Comparison of ENCODE assay signal across 8 mouse cellular contexts in the genomic region with DNA sequence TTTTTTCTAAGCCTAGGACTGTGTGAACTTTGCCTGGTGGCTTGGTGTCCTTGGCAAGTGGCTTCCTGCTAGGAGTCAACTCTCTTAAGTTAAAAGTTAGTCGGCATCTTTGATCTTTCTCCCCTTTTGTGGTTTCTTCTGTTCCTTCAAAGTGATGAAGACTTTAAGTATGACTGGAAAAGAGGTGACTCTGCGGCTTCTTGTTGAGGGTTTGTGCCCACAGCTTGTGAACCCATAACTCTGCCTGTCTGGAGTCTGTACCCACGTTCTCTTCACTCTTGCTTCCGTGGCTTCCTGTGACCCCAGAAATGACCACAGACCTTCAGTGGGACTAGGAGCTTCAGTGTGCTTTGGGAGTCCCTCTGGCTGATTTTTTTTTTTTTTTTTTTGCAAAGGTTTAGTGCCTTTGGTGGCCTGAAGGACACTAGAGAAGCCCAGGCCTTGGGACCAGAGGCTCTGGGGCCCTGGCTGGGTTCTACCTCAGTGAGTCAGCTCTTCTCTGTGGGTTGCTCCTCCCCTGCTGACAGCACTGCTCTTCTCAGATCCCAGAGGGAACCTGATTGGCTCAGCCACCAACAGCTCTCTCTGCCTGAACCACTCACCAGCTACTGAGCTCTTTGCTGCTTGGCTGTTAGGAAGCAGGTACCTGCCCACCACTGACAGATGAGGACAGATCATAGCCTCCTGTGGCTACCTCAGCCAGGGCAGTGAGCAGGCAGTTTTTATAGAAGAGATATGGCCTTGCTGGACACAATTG. TPM values are rescaled to one million over a fixed set of nuclear protein-coding genes. Genes with fewer than 3 reads are reported as not detected.
A peak's percentile ranks its signal among the peaks of the same experiment; 100 is the strongest.
DNase-seq lines count a peak whose midpoint lies in the region; ATAC-seq lines count a peak whose summit lies in the region.

No protein-coding gene starts in this region.

- no peak overlapping the region for H3K27ac ChIP-seq in lung, embryonic 16.5 days (ENCODE audit: low read length)

- no peak for DNase-seq in lung, adult 18-20 months
- peak; percentile 86 for DNase-seq in ZHBTc4 (ENCODE audit: low read depth, low spot score)
- DNase-seq in left cerebral cortex, postnatal 10 days (ENCODE audit: extremely low spot score in 1 of 2, low spot score in 2 of 2): no peak
- no peak for DNase-seq in layer of hippocampus, adult 11-12 months (ENCODE audit: low spot score)
- no peak for DNase-seq in left cerebral cortex, adult 11 months (ENCODE audit: low spot score)

- H3K9me3 ChIP-seq in lung, embryonic 16.5 days (ENCODE audit: control insufficient read depth, low read length): no peaks in the 10 kb centered on the region

- intact Hi-C loops in left cerebral cortex, postnatal 10 days (cut with DNase I): no loop called here

- H3K9ac ChIP-seq in lung, embryonic 16.5 days (ENCODE audit: low read length): no peak overlapping the region

- 87% methylated on average over 4 of the region's 4 CpGs for WGBS in lung, embryonic 16.5 days

- ATAC-seq in lung, embryonic 16.5 days (ENCODE audit: low read depth): peak; percentile 66
- ATAC-seq in granulocyte monocyte progenitor cell, adult 5-6 weeks (replicated peaks; ENCODE audit: poor library complexity, severe bottlenecking): peak; percentile 63
- peak; percentile 92 for ATAC-seq in neutrophil, adult 5-6 weeks (ENCODE audit: extremely low read depth, insufficient number of reproducible peaks, low FRiP score, poor library complexity, severe bottlenecking)

- no peak overlapping the region for H3K4me2 ChIP-seq in lung, embryonic 16.5 days (ENCODE audit: low read depth, low read length)

- H3K27me3 ChIP-seq in lung, embryonic 16.5 days (ENCODE audit: control insufficient read depth, insufficient read depth, low read depth, low read length): no peaks in the 10 kb centered on the region

- H3K4me3 ChIP-seq in lung, embryonic 16.5 days (ENCODE audit: low read length): no peak overlapping the region

- H3K36me3 ChIP-seq in lung, embryonic 16.5 days (ENCODE audit: control insufficient read depth, insufficient read depth, low read length): no peaks in the 10 kb centered on the region

- H3K4me1 ChIP-seq in lung, embryonic 16.5 days (replicated peaks; ENCODE audit: control insufficient read depth, insufficient read depth, low read length): no peaks in the 10 kb centered on the region

RNA-seq across cellular contexts. Expression of gene Inpp5d, which starts 17.2 kb away (rescaled TPM):
- polyA plus RNA-seq in lung, embryonic 16.5 days (2015; fragmentation: Nextera tagmentation; extraction: Ambion mirVana): 11.9 and 13.6 TPM in 2 replicates
- total RNA-seq in granulocyte monocyte progenitor cell, adult 5-6 weeks (2014; fragmentation: Nextera tagmentation): 104 and 179 TPM in 2 replicates
- total RNA-seq in granulocyte monocyte progenitor cell, adult 5-6 weeks (2017): 52.2 and 73.5 TPM in 2 replicates
- total RNA-seq in neutrophil, adult 5-6 weeks (2017): 183 and 196 TPM in 2 replicates
- total RNA-seq in left cerebral cortex, postnatal 10 days (2021): 10 to 100 TPM; 14.1 to 17.8 TPM
